Mouse (Mus musculus) small intestine, adult 2 months (tissue): ENCODE results near the gene Cdk12.

Source experiments
- CTCF ChIP-seq: fragments of 200-500 bp; IDR thresholded peaks from 2 replicates; pipeline ENCODE4 v1.5.1; 2012; ENCODE audit warnings: low read depth, mild to moderate bottlenecking, control low read depth, inconsistent platforms, low read length, moderate library complexity, mixed read lengths; ENCODE audit not compliant: insufficient replicate concordance, insufficient read length; ENCODE audit errors: extremely low read depth
- POLR2A ChIP-seq: fragments of 200-500 bp; IDR thresholded peaks from 2 replicates; pipeline ENCODE4 v1.6.1; 2012; ENCODE audit warnings: low read depth, mild to moderate bottlenecking, control low read depth, inconsistent platforms, low read length, moderate library complexity

DNA sequence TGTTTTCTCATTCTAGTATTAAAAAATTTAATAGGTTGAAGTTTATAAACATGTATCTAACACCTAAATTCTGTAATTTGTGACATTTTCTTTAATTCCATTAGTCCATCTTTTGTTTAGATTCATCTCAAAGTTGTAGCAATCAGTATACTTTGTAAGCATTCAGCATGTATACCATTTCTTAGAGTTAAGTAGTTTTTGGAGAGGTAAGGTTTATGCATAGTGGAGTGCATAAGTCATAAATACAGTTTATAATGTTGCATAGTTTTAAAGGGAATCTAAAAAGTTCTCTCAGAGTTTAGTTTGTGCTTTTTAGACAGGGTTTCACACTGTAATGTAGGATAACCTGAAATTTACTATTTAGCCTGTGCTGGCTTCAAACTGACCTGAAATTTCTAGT is 2.6 kb downstream of the Cdk12 start:
- no peak for TF ChIP-seq CTCF
- TF ChIP-seq POLR2A = no peak
